Mouse (Mus musculus) left cerebral cortex, postnatal 14 days (tissue): ENCODE measurements around the gene Tnfrsf13c. TPM values are rescaled to one million over a fixed set of nuclear protein-coding genes. Genes with fewer than 3 reads are reported as not detected.

Experiments used
- DNase-seq, 2 experiments: peaks; one replicate each; pipeline ENCODE4 v3.0.0; 2021 to 2022; ENCODE audit warnings: low spot score in 2 of 2, mixed read lengths in 1 of 2
- intact Hi-C: fragments of 180-260 bp; cut with DNase I; formaldehyde crosslinking; loops from one replicate; pipeline ENCODE4 v1.15.1; 2025
- total RNA-seq, 2 experiments: library from RNA; stranded (reverse); gene quantifications; 2 replicates each; pipeline ENCODE4 v1.2.3; 2021

The Tnfrsf13c gene
- total RNA-seq, 2 experiments from 2014 or later = 0.27 to 0.35 TPM

DNA sequence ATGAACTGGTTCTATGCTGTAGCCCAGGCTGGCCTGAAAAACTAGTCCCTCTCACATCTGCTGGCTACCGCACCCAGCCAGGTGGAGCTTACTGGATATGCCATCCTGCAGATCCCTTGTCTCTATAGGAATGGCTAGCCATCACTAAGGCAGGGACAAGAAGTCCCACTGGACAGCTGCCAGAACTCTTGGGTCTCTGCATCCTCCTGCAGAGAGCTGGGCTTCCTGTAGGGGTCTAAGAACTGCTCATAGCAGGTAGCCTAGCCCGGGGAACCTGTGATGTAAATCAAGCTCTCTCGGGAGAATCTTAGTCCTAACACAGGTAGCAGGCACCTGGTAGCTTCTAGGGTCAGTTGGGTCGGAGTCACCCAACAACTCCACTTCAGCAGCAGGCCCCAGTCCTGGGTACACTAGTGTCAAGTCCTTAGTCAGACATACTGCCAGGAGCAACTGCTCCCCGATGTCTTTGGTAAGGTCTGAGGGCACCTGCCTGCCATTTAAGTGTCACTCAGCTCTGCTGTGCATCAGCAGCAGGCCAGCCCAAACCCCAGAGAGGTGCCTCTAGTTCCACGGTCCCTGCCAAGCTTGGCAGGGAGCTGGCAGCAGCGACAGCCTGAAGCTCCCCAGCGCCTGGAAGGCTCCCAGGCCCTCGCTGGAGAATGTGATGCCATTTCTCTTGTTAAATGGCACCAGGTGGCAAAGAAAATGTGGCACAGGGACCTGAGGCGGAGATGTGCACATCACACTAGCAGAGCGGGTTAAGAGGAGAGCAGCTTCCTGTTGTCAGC is 7.6 kb upstream of the Tnfrsf13c start:
- DNase-seq = peak in 1 of 2 experiments; percentile 67
- intact Hi-C loops = loop anchor here (2.0 kb wide), 1 partner anchor 159 kb away; no protein-coding TSS in a partner anchor

DNA sequence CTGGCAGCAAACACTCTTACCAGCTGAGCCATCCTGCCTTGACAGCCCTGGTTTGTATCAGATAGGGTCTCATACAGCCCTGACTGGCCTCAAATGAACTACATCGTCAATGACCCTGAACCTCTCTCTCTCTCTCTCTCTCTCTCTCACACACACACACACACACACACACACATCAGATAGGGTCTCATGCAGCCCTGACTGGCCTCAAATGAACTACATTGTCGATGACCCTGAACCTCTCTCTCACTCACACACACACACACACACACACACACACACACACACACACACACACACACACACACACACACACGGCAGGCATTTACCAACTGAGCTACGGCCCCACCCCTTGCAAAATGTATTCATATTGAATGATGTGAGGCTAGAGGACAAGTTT is 6.9 kb upstream of the Tnfrsf13c start:
- intact Hi-C loops = no loop called here
- no peak for DNase-seq

DNA sequence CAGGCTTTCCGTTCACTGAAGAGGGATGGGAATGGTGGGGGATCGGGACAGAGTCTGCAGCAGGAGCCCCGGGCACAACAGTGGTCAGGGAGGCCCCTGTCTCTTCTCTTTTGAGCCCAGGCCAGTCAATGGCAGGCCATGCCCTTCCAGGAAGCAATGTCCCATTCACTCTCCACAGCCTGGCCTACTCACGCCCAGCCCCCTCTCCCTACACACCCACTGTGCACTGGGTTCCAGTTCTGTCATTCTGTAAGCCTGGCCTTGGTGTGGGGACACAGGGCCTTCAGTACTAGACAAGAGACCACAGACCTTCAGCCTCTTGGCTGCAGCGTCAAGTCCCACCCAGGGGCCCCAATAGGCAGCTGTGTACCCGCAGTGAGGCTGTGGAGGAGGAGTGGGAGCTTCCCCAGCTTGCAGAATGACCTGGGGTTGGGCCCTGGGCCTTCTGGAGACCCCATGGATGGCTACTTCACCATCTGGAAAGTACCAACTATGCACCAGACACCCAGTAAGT is 6.0 kb upstream of the Tnfrsf13c start:
- intact Hi-C loops = no loop called here
- DNase-seq = no peak

DNA sequence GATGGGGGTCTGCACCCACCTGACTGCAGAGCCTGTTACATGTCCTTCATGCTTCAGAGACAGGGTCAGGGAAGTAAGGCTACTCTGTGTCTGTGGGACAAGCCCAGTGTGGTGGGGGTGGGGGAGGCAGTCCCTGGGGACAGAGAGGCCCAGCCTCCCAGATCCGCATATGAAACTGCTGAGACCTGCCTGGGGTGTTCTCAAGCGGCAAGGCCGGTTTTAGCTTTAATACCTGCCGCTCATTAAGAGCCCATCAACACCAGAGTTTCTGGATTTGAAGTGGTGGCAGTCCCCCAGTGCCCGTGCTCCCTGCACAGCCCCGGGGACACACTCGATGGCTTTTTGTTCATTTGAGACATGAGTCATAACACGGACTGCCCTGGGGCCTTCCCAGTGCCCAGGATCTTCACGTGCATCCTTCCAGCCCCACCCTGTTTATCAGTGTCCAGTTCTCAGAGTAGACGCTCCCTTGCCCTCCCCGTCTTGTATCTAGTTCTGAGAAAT is 5.4 kb upstream of the Tnfrsf13c start:
- intact Hi-C loops = no loop called here
- no peak for DNase-seq

DNA sequence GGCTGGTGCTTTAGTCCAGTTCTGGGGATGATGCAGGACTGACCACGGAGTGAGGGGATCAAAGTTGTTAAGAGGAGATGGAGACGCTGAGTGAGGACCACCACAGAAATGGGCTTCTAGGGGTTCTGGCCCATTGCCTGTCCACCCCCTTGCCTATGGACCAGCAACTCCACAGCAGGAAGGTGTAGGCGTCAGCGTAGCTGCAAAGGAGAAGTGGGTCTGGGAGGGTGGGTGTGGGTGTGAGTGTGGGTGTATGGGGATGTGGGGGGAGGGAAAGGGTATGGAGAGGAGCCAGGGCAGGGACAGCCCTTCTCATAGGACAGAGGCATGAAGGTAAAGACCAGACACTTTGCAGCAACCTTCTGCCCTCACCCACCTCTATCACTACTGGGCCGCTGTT is 1.6 kb upstream of the Tnfrsf13c start:
- intact Hi-C loops = no loop called here
- no peak for DNase-seq

DNA sequence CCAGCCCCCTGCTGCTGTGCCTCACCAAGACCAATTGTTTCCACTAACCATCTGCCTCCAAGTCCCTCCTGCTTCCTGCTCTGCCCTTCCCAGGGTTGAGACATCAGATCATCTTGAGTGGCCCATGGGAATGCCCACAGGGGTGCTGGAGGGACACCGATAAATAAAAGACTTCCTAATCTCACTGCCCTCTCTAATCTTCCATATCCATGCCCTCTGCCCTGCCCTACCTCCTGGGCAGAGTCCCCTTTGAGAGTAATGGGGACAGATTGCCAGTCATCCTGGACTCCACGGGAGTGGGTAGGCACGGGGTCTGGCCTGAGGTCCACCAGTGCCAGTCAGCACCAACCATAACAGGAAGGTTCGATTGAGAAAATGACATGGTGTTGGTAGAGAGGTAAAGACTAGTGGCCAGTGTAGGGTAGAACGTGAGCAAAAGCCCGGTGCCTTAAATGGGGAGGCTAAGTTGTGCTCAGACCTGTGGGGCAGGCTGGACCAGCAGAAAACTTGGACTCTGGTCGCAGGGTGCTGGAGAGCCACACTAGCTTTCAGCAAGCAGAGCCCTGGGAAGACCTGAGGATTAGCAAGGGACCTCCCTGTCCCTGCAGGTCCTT is 540 bp upstream of the Tnfrsf13c start:
- intact Hi-C loops = no loop called here

DNA sequence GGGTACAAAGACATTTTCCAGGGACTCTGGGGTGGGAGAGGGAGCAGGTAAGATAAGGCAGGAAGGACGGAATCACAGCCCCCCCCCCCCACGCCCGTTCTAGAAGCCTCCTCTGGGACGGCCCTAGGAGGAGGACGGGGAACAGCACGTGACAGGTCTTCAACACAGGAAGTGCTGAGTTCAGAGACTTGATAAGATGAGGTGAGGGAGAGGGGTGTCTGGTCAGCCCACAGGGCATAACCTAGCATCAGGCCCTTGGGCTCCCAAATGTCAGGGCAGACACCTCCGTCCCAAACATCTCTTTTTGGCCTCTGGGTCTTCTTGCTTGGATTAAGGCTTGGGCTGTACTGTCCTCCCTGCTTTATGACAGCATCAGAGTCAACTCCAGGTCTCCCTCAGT is 918 bp downstream of the Tnfrsf13c start:
- intact Hi-C loops = no loop called here
- no peak for DNase-seq

More for the DNA sequence above, 540 bp upstream of the Tnfrsf13c start:
- no peak for DNase-seq

DNA sequence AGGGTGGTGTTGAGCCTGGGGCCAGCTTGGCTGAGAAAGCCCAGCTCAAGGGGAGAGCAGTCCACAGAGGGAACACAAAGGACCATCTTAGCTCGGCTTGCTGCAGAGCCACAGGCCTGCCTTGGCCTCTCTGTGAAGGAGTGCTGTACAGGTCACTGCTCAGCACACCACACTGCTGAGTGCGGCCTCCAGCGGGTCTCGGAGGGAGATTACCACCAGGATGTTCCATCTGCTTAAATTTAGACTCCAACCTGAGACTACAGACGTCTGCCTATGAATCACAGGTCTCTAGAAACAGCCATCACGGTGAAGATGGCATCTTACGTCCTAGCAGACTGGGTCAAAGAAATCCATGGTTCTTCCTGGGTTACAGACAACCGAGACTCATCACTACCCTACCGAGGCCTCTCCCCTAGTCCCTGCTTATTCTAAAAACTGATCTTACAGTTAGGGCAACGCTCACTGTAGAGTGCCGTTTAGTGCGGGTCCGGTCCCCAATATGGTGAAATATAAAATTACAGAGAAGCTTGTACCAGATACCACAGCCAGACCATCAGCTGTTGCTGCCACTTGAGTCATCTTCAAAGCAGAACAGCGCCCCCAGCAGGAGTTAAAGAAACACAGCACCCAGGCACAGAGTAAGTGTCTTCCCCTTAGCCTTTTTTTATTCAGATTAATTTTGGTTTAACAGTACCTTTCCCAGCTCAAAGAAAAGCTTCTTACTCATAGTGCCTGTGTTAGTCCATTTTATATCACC is 2.9 kb downstream of the Tnfrsf13c start:
- intact Hi-C loops = no loop called here
- no peak for DNase-seq

DNA sequence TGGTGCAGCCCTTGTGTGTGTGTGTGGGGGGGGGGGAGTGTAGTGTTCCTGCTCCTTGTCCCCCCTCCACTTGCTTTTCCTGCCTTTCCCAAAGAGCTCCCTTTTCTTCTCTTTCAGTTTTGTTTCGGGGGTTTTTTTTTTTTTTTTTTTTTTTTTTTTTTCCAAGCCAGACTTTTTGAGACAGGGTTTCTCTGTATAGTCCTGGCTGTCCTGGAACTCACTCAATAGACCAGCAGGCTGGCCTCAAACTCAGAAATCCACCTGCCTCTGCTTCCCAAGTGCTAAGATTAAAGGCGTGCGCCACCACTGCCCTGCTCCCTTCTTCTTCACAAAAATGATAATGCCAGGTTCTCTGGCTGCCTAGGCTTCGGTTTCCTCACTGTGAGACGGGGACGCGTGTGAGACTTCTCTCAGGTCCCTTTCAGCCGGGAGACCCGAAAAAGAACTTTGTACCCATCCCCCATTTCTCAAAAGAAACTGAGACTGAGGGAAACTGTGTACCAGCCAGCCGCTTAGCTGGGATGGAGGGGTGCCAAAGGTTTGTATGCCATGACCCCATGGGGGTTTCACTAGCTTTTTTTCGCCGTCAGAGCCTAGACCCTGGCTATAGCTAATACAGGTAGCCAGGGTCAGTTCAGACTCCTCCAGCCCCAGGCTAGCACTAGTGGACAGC is 4.0 kb downstream of the Tnfrsf13c start:
- DNase-seq = no peak
- intact Hi-C loops = no loop called here

DNA sequence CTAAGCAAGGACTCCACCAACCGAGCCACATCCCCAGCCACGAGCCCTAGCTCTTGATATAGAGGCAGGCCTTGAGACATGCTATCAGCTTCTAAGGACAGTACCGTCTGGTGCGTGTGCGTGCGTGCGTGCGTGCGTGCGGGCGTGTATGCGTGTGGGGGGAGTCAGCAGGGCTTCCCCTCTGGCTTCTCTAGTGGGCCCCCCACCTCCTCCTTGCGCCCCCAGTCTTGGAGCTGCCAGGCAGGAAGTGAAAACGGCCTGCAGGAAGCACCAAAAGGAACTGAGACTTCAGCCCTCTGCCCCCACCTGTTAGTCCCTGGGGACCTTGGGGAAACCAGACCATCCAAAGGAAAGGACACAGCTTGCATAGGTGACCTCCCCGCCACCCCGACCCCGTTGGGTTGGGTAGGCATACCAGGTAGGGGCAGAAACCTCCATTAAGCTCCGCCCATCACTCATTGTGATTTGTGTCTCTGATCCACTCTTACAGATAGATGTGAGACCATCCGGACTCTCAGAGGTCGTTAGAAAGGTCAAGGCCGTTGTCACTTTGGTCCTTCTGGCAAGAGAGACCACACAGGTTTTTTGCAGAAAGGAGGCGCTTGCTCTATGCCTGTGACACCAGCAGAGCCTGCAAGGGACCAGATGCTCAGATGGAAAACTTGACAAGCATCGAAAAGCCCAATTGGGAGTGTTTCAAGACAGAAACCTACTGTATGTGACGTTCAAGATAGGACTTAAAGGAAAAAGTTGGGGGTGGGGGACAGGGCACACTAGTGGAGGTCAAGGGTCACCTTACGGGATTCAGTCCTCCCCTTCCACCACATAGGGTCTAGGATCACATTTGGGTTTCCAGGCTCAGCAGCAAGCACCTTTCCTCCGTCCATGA is 5.1 kb downstream of the Tnfrsf13c start:
- intact Hi-C loops = no loop called here
- DNase-seq = no peak

DNA sequence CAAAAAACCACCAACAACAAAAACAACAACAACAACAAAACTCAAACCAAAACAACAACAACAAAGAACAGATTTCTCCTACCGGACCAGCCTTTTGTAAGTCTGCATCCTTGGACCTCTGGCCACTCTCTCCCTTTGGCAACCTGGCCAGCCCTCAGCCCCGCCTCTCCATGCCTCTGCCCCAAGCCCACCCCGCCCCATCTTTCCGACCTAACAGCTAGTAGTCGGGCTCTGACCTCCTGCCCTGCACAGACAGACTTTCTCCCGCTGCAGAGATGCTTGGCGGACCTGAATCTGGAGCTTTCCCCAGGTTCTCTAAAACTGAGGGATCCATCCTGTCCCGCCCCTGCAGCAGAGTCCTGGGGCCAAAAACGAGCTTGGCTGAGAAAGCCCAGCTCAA is 6.2 kb downstream of the Tnfrsf13c start:
- intact Hi-C loops = no loop called here
- no peak for DNase-seq

DNA sequence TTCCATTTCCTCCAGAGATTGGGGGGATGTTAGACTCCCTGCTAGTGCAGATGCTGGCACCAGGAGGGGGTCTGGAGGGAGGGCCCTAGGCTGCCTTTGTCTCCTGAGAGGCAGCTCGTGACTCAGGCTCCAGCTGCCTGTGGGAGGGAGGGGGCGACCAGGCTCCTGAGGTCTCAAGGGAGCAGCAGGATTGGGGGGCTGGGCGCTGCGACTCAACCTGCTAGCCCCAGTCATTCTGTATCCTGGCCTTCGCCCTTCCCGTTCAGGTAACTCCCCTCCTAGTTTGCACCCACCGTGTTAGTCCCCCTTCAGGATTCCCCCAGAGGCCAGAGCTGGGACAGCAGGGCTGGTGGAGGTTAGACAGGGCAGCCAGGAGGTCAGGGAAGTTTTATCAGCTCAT is 7.1 kb downstream of the Tnfrsf13c start:
- intact Hi-C loops = no loop called here
- no peak for DNase-seq

DNA sequence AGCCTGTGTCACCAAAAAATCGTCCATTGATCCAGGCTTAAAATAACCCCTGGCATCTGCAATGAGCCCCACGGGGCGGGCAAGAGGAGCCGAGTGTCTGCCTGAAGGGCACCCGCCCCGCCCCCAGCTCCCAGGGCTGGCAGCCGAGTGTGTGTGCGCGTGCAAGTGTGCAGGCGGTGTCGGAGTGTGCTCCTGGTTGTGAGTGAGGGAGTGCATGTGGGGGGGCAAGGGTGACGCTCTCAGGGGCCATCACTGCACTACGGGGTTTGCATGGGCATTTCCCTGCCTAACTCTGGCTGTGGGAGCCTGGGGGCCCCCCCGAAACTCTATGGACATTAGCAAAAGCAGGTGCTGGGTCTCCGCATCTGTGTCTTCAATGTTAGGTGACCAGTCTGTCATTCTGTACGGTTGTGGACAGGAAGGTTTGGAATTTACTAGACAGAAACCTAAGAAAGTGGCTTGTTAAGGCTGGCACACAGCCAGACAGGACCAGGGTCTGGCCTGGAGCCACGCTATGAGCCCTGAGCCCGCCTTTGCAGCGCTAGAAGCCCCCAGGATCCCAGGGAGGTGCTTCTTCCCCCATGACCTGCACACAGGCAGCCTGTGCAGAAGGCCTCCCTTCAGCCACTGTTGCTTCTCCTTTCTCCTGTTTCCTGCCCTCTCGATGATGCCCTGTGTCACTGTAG is 7.9 kb downstream of the Tnfrsf13c start:
- intact Hi-C loops = no loop called here
- DNase-seq = no peak

DNA sequence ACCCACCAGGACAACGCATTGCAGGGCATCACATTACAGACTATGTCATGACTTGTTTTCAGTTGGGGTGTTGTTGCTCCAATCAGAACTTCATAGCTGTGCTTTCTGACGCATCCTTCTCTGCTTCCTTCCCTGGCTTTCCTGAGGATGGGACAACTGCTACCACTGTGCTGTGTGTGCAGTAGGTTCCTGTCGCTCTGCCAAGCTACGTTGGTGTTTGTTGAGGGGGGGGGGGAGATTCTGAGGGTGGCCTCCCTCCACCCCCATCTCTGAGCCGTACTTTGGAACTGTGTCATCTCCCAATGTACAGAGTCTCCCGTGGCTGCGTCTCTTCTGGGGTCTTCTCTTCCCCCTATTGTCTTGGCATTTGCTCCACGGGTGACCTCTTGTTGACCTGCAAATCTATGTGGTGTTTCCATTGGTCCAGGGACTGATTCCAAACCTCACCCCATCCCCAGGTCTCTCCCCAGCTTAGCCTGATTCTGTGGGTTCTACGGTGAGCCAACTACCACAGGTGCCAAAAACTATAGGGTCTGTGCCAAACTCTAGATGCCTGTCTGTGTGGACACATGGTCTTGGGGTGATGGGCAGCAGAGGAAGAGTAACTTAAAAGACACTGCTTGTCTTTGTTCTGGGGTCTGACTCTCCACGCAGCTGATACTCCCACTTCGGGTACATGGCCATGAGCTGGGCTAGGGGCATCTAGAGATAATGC is 8.7 kb downstream of the Tnfrsf13c start:
- no peak for DNase-seq
- intact Hi-C loops = no loop called here

DNA sequence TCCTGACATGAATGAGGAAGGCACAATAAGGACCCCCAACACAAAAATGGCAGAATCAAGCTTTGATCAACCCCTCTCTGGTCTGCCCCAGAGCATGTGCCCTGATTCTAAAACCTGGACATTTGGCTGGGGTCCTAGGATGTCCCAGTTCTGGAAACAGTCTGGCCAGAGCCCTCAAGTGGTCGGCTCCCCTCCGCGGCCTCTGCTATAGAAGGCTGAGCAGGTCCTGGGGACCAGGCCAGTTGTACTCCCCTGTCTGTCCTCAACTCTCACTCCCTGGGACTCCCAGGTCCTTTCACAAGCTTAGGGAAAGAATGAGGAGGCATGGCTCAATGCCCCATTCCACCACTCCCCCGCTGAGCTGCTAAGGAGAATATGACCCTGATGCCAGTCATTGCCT is 10.9 kb downstream of the Tnfrsf13c start:
- no peak for DNase-seq
- intact Hi-C loops = no loop called here

DNA sequence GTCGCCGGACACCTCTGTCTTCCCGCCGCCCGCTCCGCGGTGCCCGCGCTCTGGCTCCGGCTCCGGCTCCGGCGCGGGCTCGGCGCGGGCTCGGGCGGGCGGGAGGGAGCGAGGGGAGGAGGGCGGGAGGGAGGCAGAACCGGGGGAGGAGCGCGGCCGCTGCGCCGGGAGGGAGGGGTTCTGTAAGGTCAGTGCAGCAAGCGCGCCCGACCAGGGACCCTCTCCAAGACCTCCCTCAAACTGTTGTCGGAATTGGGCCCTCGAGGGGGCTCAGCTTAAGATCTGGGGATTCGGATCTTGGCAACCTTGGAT is 11.5 kb downstream of the Tnfrsf13c start, which contains the start of gene Shisa8:
TSS of gene Shisa8 (minus strand) at position 64 of the 312 bp plus-strand sequence.
- no peak for DNase-seq
- intact Hi-C loops = no loop called here

DNA sequence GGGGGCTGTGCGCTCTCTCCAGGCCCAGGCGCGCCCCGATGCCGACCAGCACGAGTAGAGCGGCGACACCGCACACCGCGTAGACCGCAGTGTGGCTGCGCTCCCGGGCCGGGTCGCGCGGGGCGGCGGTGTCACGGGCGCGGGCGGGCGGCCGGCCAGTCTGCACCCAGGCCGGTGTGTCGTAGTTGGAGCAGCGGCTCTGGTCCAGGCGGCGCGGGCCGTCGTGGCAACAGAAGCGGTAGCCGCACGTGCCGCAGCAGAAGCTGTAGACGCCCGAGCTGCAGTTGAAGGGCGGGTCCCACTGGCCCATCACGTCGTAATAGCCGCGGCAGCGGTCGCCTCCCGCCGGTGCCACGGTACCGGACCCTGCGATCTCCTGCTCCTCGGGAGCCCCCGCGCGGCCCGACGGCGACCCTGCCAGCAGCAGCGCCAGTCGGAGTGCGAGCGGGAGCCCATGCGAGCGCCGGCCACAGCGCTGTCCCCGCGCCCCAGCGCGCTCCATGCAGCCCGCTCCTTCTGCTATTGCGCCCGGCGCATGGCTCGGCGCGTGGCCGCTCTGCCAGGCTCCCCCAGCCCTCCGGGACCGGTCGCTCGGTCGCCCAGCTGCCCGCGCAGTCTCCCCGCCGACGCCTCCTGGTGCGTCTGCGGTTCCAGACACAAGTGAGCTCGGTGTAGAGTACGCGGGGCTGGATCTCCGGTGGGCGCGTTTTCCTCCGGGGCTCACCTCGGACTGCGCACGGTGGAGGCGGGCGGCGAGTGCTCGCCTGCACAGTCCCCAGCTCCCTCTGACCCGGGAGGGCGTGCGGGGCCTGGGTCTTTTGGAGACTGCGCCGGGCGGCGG is 12.0 kb downstream of the Tnfrsf13c start:
- intact Hi-C loops = no loop called here
- no peak for DNase-seq
